Mouse (Mus musculus): ENCODE measurements around the gene Galk2.

Galk2 gene

DNA sequence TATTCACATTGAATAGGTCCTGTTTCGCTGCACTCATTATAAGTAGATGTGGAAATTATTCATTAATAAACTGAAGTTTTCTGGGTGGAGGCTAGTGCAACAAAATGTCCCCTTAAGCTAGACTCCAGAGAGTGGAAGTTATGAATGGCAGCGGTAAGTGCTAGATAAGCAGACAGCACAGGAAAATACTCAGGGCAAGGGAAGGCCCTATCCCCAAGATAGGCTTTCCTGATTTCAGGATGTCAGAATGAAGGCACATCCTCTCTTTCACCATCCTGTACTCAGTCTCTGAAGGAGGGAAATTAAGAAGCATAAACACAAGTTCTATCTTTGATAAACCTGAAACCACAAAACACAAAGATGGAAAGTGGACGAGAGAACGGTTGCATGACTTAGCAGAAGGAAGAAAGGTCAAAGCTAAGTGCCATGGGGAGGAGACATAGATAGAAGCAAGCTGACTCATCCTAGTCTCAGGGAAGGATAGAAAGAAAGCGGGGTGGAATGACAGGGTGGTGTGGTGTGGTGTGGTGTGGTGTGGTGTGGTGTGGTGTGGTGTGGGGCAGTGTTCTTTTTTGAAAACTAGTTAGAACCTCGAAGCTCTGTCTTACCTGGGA, 42.0 kb downstream of the Galk2 start:
- no peak for DNase-seq (ENCODE audit: low spot score in 2 of 2)

DNA sequence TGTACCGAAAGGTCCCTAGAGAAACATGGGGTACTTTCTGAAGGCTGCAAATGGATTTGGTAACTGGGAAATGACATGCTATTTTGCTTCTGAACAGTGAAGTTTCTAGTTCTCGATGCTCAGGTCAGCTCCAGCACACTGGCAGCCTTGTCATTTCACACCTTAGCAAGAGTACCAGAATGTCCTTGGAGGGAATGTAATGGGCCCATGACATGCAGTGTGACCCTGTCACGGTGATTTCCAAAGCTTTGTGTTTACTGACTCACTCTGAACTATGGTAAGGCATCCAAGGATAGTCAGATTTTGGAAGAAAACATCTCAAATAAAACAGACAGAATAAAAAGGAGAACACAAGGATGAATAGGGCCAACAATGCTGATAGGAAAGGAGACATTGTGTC, 42.5 kb downstream of the Galk2 start:
- no peak for DNase-seq (ENCODE audit: low spot score in 2 of 2)

- no peak for DNase-seq (ENCODE audit: low spot score in 2 of 2)
Measured at GRCm38 (mm10) chr2:125906407-125907066, 47.6 kb downstream of the Galk2 start.

DNA sequence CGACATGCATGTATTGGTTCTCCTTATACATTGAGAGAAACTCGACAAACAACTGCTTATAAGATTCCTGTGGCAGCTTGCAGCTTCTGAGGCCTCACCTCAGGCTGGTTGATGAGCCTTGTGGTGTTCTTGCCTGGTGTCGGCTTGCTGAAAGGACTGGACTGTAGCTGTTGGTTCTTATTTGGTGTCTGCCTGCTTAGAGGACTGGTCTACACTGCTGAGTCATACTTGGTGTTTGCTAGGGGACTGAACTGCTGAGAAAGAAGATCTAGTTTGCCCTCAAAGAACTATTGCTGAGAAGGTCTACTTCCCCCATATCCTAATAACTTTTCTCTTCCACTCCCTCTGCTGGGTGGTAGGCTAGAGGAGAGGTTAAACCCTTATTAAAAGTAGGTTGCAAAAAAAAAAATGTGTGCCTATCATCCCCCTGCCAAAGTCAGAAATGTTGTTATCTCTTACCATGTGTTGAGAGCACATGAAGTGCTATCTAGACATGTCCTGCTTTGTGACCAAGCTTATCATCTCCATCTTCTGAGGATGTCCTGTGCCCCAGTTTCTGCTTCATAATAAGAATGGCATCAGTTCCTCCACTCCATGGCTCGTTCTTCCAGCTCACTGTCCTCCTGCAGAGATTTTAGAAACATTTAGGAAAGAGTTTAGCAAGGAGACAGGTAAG, 48.8 kb downstream of the Galk2 start:
- DNase-seq (ENCODE audit: low spot score in 2 of 2), result no peak

GRCm38 (mm10) chr2:125914167-125914566, 55.3 kb downstream of the Galk2 start:
- no peak for DNase-seq (ENCODE audit: low spot score in 2 of 2)

GRCm38 (mm10) chr2:125914713-125915112, 55.8 kb downstream of the Galk2 start:
- no peak for DNase-seq (ENCODE audit: low spot score in 2 of 2)

GRCm38 (mm10) chr2:125916652-125917296, 57.9 kb downstream of the Galk2 start:
- DNase-seq (ENCODE audit: low spot score in 2 of 2), result no peak

- no peak for DNase-seq (ENCODE audit: low spot score in 2 of 2)
Measured at GRCm38 (mm10) chr2:125917297-125917679, 58.4 kb downstream of the Galk2 start.

DNA sequence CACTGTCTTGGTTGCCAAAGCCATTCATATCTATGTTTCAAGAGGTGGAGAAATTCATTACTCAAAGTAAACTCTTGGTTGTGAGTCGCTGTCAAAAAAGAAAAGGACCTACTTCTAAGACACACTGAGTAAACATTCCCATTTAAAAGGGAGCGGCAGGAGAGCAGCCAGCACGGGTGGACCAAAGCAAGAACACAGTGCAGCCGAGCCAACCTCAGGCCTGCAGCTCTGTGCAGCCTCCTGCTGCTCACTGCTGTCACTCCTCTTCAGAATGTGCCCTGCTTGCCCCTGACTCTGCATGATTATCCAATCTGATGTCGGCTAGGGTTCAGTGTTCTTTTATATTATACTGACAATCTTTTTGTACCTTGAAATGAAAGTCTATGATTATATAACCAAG, 62.4 kb downstream of the Galk2 start:
- DNase-seq (ENCODE audit: low spot score in 2 of 2), result no peak

DNA sequence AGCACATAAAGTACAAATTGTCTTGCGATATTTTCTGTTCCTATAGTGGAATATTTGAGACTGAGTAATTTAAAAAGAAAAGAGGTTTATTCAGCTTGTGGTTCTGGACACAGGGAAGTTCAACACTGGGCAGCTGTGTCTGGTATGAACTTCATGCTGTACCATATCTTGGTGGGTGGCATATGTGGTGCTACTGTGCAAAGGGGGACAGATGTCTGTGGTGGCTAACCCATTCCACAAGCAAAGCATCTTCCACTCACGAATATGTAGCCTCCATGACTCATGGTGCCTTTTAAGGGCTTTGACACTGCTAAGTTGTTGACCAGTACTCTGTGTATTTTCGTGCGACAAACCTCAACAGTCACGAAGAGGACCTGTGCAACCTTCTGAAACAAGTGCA, 63.2 kb downstream of the Galk2 start:
- no peak for DNase-seq (ENCODE audit: low spot score in 2 of 2)

GRCm38 (mm10) chr2:125922877-125923276, 64.0 kb downstream of the Galk2 start:
- DNase-seq (ENCODE audit: low spot score in 2 of 2), result no peak

GRCm38 (mm10) chr2:125923346-125923745, 64.4 kb downstream of the Galk2 start:
- DNase-seq (ENCODE audit: low spot score in 2 of 2), result no peak

GRCm38 (mm10) chr2:125924554-125924953, 65.6 kb downstream of the Galk2 start:
- no peak for DNase-seq (ENCODE audit: low spot score in 2 of 2)

- no peak for DNase-seq (ENCODE audit: low spot score in 2 of 2)
Measured at GRCm38 (mm10) chr2:125925081-125925480, 66.2 kb downstream of the Galk2 start.

DNA sequence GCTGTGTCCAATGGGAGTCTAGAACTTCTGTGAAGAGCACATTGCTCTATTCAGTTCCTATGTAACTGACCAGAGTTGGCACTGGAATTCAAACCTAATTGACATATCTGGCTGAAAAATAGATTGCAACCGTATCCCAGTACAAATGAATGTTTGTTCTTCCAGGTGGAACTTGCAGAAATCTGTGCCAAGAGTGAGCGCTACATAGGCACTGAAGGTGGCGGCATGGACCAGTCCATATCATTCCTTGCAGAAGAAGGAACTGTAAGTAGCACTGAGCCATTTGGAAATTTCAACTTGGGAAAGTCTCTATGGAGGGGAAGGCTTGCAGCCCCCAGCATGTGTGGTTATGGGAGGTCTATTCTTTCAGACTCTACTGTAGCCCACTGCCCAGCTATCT, 70.5 kb downstream of the Galk2 start:
- no peak for DNase-seq (ENCODE audit: low spot score in 2 of 2)

- DNase-seq (ENCODE audit: low spot score in 2 of 2), result no peak
Measured at GRCm38 (mm10) chr2:125929872-125930271, 71.0 kb downstream of the Galk2 start.

- no peak for DNase-seq (ENCODE audit: low spot score in 2 of 2)
Measured at GRCm38 (mm10) chr2:125931193-125931592, 72.3 kb downstream of the Galk2 start.

- DNase-seq (ENCODE audit: low spot score in 2 of 2), result no peak
Measured at GRCm38 (mm10) chr2:125932734-125933133, 73.8 kb downstream of the Galk2 start.

GRCm38 (mm10) chr2:125933977-125934376, 75.1 kb downstream of the Galk2 start:
- DNase-seq (ENCODE audit: low spot score in 2 of 2), result no peak

GRCm38 (mm10) chr2:125936396-125936795, 77.5 kb downstream of the Galk2 start:
- no peak for DNase-seq (ENCODE audit: low spot score in 2 of 2)

DNA sequence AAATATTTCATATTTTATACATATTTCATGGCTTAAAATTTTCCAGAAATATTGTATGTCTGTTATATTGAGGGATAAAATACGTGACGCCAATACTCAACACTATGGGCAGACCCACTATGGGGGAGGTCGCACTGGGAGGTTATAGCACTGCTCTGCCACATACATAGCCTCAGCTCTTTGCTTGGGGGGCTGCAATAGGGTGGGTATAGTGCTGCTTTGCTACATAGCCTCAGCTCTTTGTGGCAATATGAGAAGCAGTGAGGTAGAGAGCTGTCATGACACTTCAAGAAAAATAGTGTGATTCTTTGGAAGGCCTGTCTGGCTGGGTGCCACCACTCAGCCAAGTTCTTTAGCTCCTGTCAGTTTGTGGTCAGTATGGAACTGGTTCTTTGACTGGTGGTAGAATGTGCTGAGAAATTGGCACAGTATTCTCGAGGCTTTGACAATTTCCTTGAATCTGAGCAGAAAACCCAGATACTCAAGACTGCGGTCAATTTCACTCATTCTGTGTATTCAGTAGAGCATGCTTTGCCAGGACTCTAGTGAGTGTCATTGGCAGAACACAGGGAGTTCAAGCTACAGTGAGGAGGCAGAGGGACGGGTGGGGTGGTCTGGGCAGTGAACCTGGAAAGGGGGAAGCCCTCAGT, 80.2 kb downstream of the Galk2 start:
- no peak for DNase-seq (ENCODE audit: low spot score in 2 of 2)

- DNase-seq (ENCODE audit: low spot score in 2 of 2), result no peak
Measured at GRCm38 (mm10) chr2:125941111-125941785, 82.3 kb downstream of the Galk2 start.

Measured in spleen, postnatal 10 days (tissue).